In the genomic region with DNA sequence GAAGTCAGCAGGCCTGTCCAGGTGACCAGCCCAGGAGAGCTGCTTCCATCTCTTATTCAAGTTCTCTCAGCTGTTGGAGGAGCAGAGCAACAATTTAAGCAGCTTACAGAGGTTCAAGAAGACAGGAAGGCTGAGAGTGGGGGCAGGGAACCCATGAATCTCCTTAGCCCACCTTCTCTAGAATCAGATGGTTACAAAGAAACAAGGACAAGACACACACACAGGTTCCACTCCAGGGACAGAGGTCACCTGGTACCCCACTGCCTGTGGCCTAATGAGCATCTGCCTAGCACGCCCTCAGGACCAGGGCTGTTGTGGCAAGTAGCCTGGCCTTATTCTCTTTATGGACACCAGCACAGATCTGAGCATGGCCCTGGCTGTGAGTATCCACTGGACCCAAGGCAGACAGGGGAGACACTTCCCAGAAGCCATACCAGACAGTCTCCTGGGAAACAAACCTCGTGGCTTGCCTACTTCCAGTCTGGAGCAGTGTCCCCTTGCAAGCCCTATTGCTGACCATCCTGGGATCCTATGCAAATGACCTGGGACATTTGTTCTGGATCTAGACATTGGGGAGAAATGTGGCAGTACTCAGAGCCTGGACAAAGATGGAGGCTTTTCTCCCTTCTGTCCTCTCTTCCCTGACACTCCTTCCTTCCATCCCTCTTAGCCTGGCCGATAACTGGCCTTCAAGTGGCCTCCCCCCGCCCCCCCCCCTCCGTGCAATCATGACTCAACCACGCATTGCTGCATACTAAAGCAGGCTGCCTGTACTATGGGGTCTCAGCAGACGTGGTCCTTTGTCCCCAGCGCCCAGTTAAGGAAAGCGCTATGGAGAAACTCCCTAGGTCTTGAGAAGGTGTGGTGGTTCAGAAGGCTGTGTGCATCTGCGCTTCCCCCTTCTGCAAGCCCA, we compare ENCODE assay signal across 7 mouse cellular contexts. TPM values are rescaled to one million over a fixed set of nuclear protein-coding genes. Genes with fewer than 3 reads are reported as not detected.
DNase-seq lines count a peak whose midpoint lies in the region; ATAC-seq lines count a peak whose summit lies in the region.

No protein-coding gene starts in this region.

- peak overlapping the region; percentile 62; the same call in 1 of the 2 replicates for H3K9ac ChIP-seq in liver, embryonic 11.5 days (ENCODE audit: low read depth, low read length)
- H3K9ac ChIP-seq in forebrain, embryonic 13.5 days: peak overlapping the region; percentile 98
- H3K9ac ChIP-seq in limb, embryonic 15.5 days: peak overlapping the region; percentile 65
- H3K9ac ChIP-seq in stomach, embryonic 16.5 days (ENCODE audit: low read length): peak overlapping the region; percentile 76

- DNase-seq in liver, embryonic 11.5 days (ENCODE audit: low spot score): no peak
- no peak for DNase-seq in liver
- DNase-seq in left cerebral cortex, postnatal 36 days (ENCODE audit: low spot score in 2 of 2): no peak
- DNase-seq in thymus, postnatal 25 days: no peak

- H3K4me2 ChIP-seq in liver, embryonic 11.5 days: peak overlapping the region; percentile 75
- peak overlapping the region; percentile 76 for H3K4me2 ChIP-seq in forebrain, embryonic 13.5 days
- peak overlapping the region; percentile 97 for H3K4me2 ChIP-seq in limb, embryonic 15.5 days
- H3K4me2 ChIP-seq in stomach, embryonic 16.5 days (ENCODE audit: low read depth, low read length): peak overlapping the region; percentile 99

- intact Hi-C loops in left cerebral cortex, postnatal 36 days (cut with DNase I): loop anchor here (2.0 kb wide), 1 partner anchor 19 kb away; no protein-coding TSS in a partner anchor

- H3K27me3 ChIP-seq in liver, embryonic 11.5 days (replicated peaks; ENCODE audit: control insufficient read depth, insufficient read depth, low read length): peaks cover 35% of the 10 kb centered on the region
- no peaks in the 10 kb centered on the region for H3K27me3 ChIP-seq in forebrain, embryonic 13.5 days
- H3K27me3 ChIP-seq in limb, embryonic 15.5 days: no peaks in the 10 kb centered on the region
- no peaks in the 10 kb centered on the region for H3K27me3 ChIP-seq in stomach, embryonic 16.5 days (ENCODE audit: control insufficient read depth, insufficient read depth, low read length)

- H3K4me1 ChIP-seq in liver, embryonic 11.5 days (replicated peaks; ENCODE audit: control insufficient read depth, insufficient read depth, low read length): 0 out of 2 replicates have a peak, but pooled peaks cover 3% of the 10 kb centered on the region
- peaks cover 59% of the 10 kb centered on the region for H3K4me1 ChIP-seq in forebrain, embryonic 13.5 days
- peaks cover 28% of the 10 kb centered on the region for H3K4me1 ChIP-seq in limb, embryonic 15.5 days
- peaks cover 11% of the 10 kb centered on the region; the same call in 1 of the 2 replicates for H3K4me1 ChIP-seq in stomach, embryonic 16.5 days (ENCODE audit: control insufficient read depth, insufficient read depth, low read length)

- ATAC-seq in liver, embryonic 11.5 days (replicated peaks; ENCODE audit: low FRiP score): no peak
- ATAC-seq in forebrain, embryonic 13.5 days: peak; percentile 67
- ATAC-seq in limb, embryonic 15.5 days (ENCODE audit: insufficient number of reproducible peaks, low FRiP score, low TSS enrichment, low read depth): no peak
- ATAC-seq in stomach, embryonic 16.5 days (ENCODE audit: insufficient read depth, low FRiP score): peak; percentile 12; the same call in 1 of the 2 replicates

- no peaks in the 10 kb centered on the region for H3K9me3 ChIP-seq in liver, embryonic 11.5 days (ENCODE audit: control insufficient read depth, low read length)
- no peaks in the 10 kb centered on the region for H3K9me3 ChIP-seq in forebrain, embryonic 13.5 days (replicated peaks)
- no peaks in the 10 kb centered on the region for H3K9me3 ChIP-seq in limb, embryonic 15.5 days
- H3K9me3 ChIP-seq in stomach, embryonic 16.5 days (replicated peaks; ENCODE audit: control insufficient read depth, low read length): no peaks in the 10 kb centered on the region

- no peak overlapping the region for H3K27ac ChIP-seq in liver, embryonic 11.5 days (ENCODE audit: low read depth, low read length)
- H3K27ac ChIP-seq in forebrain, embryonic 13.5 days: peak overlapping the region; percentile 100
- H3K27ac ChIP-seq in limb, embryonic 15.5 days: peak overlapping the region; percentile 86
- H3K27ac ChIP-seq in stomach, embryonic 16.5 days (ENCODE audit: low read length): peak overlapping the region; percentile 42; the same call in 1 of the 2 replicates

- 10% methylated on average over 10 of the region's 10 CpGs for WGBS in liver, embryonic 11.5 days
- 7% methylated on average over 9 of the region's 10 CpGs for WGBS in forebrain, embryonic 13.5 days
- 11% methylated on average over 10 of the region's 10 CpGs for whole genome bisulfite sequencing in limb, embryonic 15.5 days
- 12% methylated on average over 9 of the region's 10 CpGs for WGBS in stomach, embryonic 16.5 days

- peak overlapping the region; percentile 52 for H3K4me3 ChIP-seq in liver, embryonic 11.5 days (ENCODE audit: low read depth, low read length)
- H3K4me3 ChIP-seq in forebrain, embryonic 13.5 days: peak overlapping the region; percentile 60
- peak overlapping the region; percentile 63 for H3K4me3 ChIP-seq in limb, embryonic 15.5 days
- peak overlapping the region; percentile 62 for H3K4me3 ChIP-seq in stomach, embryonic 16.5 days (replicated peaks; ENCODE audit: low read length)

- H3K36me3 ChIP-seq in liver, embryonic 11.5 days (ENCODE audit: control insufficient read depth, insufficient read depth, low read length): no peaks in the 10 kb centered on the region
- H3K36me3 ChIP-seq in forebrain, embryonic 13.5 days (ENCODE audit: poor library complexity, severe bottlenecking): peaks cover 34% of the 10 kb centered on the region
- no peaks in the 10 kb centered on the region for H3K36me3 ChIP-seq in limb, embryonic 15.5 days
- H3K36me3 ChIP-seq in stomach, embryonic 16.5 days (ENCODE audit: control insufficient read depth, insufficient read depth, low read length): no peaks in the 10 kb centered on the region

RNA-seq across cellular contexts. Expression of a gene that starts 38.5 kb away (rescaled TPM):
- polyA plus RNA-seq in liver, embryonic 11.5 days (2014; fragmentation: Nextera tagmentation; extraction: Ambion mirVana): not detected in 2 replicates
- polyA plus RNA-seq in forebrain, embryonic 13.5 days (2015; fragmentation: Nextera tagmentation; extraction: Ambion mirVana): 0.33 TPM in 1 of 2 replicates, not detected in the other
- polyA plus RNA-seq in limb, embryonic 15.5 days (2015; fragmentation: Nextera tagmentation; extraction: Ambion mirVana): not detected in 2 replicates
- polyA plus RNA-seq in stomach, embryonic 16.5 days (2015; fragmentation: Nextera tagmentation; extraction: Ambion mirVana): not detected in 2 replicates
- not detected for total RNA-seq in left cerebral cortex, postnatal 36 days (2021)

Comparison
In these comparisons a context has a peak if more than half of its experiments do, and no peak if none do; other contexts are left out.
1. ATAC-seq: peak in forebrain, embryonic 13.5 days (single experiment) and stomach, embryonic 16.5 days (single experiment); none in liver, embryonic 11.5 days (single experiment) and limb, embryonic 15.5 days (single experiment).
2. Peak in every context shown above with its lines, with median percentiles within 50 percentile points of each other: H3K4me2 ChIP-seq, H3K4me3 ChIP-seq and H3K9ac ChIP-seq.